Mouse (Mus musculus) testis, adult 2 months (tissue): ENCODE results near the gene Rrp12.

ENCODE experiments used
- CTCF ChIP-seq: fragments of 200-500 bp; IDR thresholded peaks from 2 replicates; pipeline ENCODE4 v1.5.1; 2012; ENCODE audit warnings: low read depth, mild to moderate bottlenecking, inconsistent platforms, low read length, moderate library complexity; ENCODE audit not compliant: control insufficient read depth, insufficient read depth, insufficient replicate concordance
- POLR2A ChIP-seq: fragments of 200-500 bp; IDR thresholded peaks from 2 replicates; pipeline ENCODE4 v1.6.1; 2012; ENCODE audit warnings: low read depth, mild to moderate bottlenecking, inconsistent platforms, low read length, moderate library complexity; ENCODE audit not compliant: control insufficient read depth

DNA sequence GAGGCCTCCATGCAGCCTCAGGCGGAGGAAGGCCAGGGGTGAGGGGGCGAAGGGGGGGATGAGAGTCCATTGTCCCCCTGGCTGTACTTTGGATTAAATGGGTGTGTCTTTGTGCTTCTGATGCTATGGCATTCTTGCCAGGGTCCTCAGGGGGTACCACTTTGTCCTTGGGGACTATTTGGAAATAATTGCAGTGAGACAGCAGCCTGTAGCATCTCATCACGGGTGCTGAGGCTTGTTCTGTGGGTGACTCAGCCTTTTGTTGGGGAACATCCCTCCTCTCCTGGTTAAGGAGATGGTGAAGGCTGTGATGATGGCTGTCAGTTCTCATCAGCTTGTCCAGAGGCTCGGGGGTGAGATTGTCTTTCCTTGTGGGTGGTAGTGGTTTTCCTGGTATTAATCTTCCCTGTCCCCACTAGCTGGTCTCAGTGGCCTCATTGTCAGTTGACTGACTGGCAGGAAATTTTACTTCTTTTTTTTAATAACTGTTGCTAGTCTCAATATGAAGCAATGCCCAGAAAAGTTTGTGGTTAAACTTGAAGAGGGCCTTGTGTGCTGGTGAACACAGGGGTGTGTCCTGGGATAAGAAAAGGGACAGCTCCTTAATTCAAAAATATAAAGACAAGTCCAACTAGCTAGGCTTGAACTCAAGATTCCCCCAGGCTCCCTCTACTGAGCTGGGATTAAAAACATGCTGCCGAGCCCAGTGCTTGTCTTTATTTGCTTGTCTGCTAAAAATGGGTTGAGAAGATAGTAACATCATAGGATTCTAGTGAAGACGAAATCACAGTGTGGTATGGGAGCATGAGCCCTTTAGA lies 18.0 kb upstream of the Rrp12 start:
- TF ChIP-seq POLR2A (no peak), CTCF (no peak)
